Mouse (Mus musculus): ENCODE measurements at regions not wholly inside any gene's neighbourhood (a gene's known extent, or its start where the extent isn't known, plus 50 kb on each side); places are given as distances from the start of the nearest gene placed in this dataset.

GRCm38 (mm10) chr17:4201300-4201699 lies 505.2 kb upstream of the Nox3 start:
- no peak for DNase-seq

- no peak for DNase-seq
Measured at GRCm38 (mm10) chr17:4208142-4208925, 512.3 kb upstream of the Nox3 start.

DNA sequence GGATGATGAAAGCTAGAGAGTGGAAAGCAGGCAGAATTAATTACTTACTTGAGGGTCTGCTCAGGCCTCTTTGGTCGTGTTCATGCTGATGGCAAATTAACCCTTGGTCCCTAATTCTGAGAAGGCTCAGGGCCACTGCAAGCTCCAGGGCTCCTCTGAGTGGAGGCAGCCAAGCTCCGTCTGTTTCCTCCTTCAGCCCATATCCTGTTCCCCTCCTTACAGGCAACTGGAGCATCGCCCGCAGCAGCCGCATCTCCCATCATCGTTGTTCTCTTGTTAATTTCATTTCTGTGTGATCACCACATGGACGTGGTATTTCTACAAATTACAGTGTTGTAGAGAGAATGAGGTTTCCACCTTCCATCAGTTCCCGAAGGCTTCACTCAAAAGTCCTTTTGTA lies 513.6 kb upstream of the Nox3 start:
- DNase-seq: no peak

- DNase-seq: no peak
Measured at GRCm38 (mm10) chr17:4212586-4212985, 516.5 kb upstream of the Nox3 start.

DNA sequence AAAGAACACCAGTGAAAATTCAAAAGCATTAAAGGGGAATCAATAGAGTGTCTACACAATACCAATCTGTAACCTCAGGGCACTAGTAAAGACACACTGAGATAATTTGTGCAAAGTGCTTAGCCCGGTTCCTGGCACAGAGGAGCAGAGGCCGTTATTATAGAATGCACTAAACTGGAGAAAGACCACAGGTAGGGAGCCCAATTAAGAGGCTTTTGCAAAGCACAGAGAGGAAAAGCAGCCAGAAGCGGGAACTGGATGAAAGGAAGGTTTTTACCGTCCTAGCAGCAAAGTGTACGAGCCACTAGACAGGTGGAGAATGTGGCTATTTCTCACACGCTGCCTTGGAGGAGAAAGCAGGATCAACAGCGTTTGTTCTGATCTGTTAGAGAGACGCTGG lies 518.9 kb upstream of the Nox3 start:
- DNase-seq: no peak

DNA sequence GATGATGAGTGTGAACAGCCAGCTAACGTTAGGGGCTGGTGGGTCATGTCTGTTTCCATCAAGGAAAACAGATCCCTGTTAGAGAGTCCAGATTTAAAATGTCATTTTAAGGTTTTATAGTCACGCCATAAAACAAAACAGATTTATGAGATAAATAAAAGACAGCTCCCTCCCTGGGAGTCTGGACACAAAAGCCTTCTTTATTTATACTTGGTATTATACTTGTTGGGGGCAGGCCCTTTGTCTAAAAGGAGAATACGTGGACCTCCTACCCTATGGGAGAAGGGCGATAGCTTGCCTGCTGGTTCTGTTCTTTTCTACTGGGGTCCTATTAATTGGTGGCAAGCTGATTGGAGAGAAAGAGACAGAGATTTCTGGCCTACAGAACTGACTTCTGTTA lies 520.1 kb upstream of the Nox3 start:
- no peak for DNase-seq

DNA sequence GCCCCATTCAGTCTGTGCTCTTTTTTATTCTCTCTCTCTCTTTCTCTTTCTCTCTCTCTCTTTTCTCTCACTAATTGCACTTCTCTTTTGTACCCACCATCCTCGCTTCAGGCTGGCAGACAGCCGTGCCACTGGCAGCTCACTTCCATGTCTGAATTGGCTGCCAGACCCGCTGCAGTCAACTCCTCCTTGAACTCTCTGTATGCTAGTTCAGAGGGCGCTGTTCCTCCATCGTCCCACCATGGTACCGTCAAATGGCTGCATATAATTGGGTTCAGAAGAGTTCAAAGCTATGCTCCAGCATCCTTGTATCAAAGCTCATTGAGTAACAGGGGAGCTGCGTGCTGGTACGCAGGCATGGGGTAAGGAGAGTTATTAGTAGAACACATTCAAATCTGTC lies 520.7 kb upstream of the Nox3 start:
- no peak for DNase-seq

GRCm38 (mm10) chr17:4220661-4221360 lies 524.8 kb upstream of the Nox3 start:
- DNase-seq: no peak

GRCm38 (mm10) chr17:4227889-4228288 lies 531.8 kb upstream of the Nox3 start:
- no peak for DNase-seq

DNA sequence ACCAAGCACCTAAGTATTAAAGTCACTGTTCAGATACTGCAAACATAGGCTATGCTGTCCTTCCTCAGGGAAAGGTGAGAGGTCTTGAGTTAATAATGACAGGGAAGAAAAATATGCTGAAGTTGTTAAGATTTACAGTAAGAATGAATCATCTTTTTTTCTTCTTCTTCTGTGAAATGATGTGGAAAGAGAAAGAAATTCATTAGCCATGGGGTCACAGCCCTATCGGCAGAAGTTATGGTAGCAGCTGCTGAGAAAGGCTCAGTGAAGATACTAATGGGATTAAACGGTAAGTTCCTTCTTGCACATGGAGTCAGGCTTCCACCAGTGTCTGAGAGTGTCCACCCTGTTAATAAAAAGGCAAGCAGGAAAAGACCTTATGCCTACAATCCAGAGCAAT lies 533.9 kb upstream of the Nox3 start:
- DNase-seq: no peak

DNA sequence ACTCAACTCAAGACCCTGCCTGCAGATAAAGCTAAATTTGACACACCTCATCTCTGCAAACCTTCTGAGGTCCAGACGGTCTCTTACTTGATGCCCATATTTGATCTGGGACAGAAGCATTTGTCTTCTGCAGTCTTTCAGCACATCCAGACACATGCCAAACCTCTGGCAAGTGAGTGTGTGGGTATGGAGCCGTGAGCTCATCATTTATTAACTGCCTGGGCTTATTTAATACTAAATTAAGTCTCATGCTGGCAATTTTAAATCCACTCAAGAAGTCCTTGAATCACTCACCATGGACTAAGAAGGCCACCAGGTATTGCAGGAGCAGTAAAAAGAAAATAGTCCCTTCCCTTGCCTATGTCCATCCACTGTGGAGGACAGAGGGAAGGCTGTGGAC lies 554.4 kb upstream of the Nox3 start:
- DNase-seq: no peak

DNA sequence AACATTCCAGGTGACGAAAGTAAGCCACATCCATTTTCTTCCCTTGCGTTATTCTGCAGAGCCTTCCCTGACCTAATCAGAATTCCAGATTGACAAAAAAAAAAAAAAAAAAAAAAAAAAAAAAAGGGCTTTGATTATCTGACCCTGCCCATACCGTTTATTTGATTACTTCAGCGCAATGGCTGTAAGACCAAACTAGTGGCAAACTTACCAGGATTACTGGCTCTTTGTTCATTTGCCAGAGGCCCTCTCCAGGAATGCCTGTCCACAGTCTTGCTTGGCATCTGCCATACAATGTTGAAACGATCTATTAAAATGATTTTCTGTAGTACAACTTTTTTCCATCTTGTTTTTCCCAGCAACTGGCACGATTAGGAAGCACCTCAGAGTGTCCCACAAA lies 569.4 kb upstream of the Nox3 start:
- DNase-seq: no peak

- DNase-seq: no peak
Measured at GRCm38 (mm10) chr17:4265946-4266345, 569.9 kb upstream of the Nox3 start.

GRCm38 (mm10) chr17:4266487-4266886 lies 570.4 kb upstream of the Nox3 start:
- no peak for DNase-seq

DNA sequence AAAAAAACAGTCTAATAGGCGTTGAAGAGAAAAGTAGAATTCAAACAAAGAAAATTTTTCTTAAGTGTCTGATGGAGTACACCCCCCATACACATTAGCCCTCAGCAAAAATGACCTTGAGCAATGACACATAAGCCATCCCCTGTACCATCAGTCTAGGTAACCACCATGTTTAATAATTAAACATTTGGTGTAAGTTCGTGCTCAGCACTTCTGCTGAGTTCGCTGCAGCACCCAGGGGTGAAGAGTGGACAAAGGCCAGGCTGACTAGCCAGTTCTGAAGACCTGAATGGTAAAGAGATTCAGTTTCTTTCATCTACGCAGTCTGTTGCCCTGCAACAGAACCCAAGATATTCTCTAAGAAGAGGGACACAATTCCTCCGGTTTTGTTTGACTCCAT lies 572.3 kb upstream of the Nox3 start:
- no peak for DNase-seq

GRCm38 (mm10) chr17:4272456-4272855 lies 576.4 kb upstream of the Nox3 start:
- no peak for DNase-seq

GRCm38 (mm10) chr17:4276722-4277121 lies 580.7 kb upstream of the Nox3 start:
- no peak for DNase-seq

- DNase-seq: no peak
Measured at GRCm38 (mm10) chr17:4278239-4278827, 582.3 kb upstream of the Nox3 start.

- DNase-seq: no peak
Measured at GRCm38 (mm10) chr17:4281451-4281850, 585.4 kb upstream of the Nox3 start.

DNA sequence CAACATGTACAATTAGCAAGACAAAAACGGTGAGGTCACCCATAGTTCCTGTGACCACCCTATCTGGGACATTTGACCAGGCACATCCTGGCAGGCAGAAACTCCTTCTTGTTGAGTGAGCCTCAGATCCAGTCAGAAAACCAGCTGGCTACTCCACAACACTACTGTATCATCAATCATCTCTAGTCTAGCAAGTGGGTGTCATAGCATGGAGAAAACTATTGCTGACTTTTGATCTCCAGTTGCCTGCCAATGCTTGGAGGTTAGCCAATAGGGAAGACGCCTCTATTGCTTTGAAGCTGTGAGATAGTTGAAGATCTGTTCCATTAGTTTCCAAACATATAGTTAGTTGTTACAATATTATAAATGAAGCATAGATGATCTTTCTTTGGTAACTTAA lies 595.4 kb upstream of the Nox3 start:
- DNase-seq: no peak

DNA sequence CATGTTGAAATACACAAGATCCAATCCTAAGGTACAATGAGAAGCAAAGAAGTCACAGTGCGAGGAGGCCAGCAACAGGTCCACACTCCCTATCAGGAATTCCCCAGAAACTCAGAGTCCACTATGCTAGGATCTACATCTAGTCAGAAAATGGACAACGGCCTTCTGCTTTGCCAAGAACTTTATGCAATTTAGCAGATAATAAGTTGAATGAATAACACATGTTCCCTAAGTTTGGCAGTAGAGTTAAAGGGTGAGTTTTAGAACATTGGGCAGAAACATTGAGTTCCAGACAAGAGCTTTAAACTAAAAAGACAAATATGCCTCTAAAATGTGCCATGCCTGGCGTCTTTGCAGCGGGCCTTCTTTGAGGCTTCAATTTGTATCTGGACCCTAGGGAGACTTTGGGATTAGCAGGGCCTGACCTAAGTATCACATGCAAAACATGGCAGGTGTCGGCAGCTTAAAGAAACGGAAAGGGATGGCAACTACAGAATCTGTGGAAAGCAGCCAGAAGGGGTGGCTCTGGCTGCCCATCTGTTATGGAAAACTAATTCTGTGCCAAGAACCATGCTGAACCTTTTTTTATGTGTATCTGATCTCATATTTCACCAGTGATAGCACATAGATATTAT lies 600.6 kb upstream of the Nox3 start:
- no peak for DNase-seq

- DNase-seq: no peak
Measured at GRCm38 (mm10) chr17:4297156-4297535, 601.1 kb upstream of the Nox3 start.

GRCm38 (mm10) chr17:4301142-4301853 lies 605.2 kb upstream of the Nox3 start:
- DNase-seq: no peak

Measured in spleen, adult 18-20 months (tissue).